In genomic region chr17:65635715-65636360, GRCm38 (mm10) we compare ENCODE assay signal across 21 mouse cellular contexts. TPM values are rescaled to one million over a fixed set of nuclear protein-coding genes. Genes with fewer than 3 reads are reported as not detected.
DNase-seq lines count a peak whose midpoint lies in the region; ATAC-seq and TF ChIP-seq lines count a peak whose summit lies in the region.
"Had no signal": no experiment of that assay in that cellular context is flagged by ENCODE, and none has a peak within 500 bp of the region (broad histone marks: within the 10 kb centered on the region; RNA-seq: fewer than 3 reads in every experiment).

No protein-coding gene starts in this region.

- peaks cover 13% of the 10 kb centered on the region for H3K4me1 ChIP-seq in heart, embryonic 13.5 days
- 0 out of 2 replicates have a peak, but pooled peaks cover 8% of the 10 kb centered on the region for H3K4me1 ChIP-seq in heart, embryonic 12.5 days (replicated peaks)
- H3K4me1 ChIP-seq: hindbrain, embryonic 10.5 days had no signal

- no peak overlapping the region for H3ac ChIP-seq in C2C12 (ENCODE audit: control insufficient read depth, insufficient read length, low read depth)

- H3K9ac ChIP-seq in heart, embryonic 13.5 days, result no peak overlapping the region
- H3K9ac ChIP-seq in heart, embryonic 12.5 days, result no peak overlapping the region

- DNase-seq in 416B (ENCODE audit: low read depth), result peak; percentile 51
- no peak for DNase-seq in thymus, postnatal 25 days
- DNase-seq in retina, postnatal 1 day, result no peak
- DNase-seq: cerebellum, adult 11 months; cerebellum, postnatal 36 days; kidney, adult 8-10 months; lung, adult 2 months; lung, postnatal 36 days; midbrain, embryonic 14.5 days; right cerebral cortex, postnatal 14 days; thymus, postnatal 36 days had no signal

- H3K36me3 ChIP-seq in heart, embryonic 13.5 days, result no peaks in the 10 kb centered on the region
- H3K36me3 ChIP-seq in heart, embryonic 12.5 days, result no peaks in the 10 kb centered on the region
- no peaks in the 10 kb centered on the region for H3K36me3 ChIP-seq in C2C12 (ENCODE audit: control insufficient read depth, insufficient read depth)
- H3K36me3 ChIP-seq: hindbrain, embryonic 10.5 days had no signal

- no peaks in the 10 kb centered on the region for H3K79me3 ChIP-seq in C2C12 (ENCODE audit: low read depth)

- ATAC-seq in heart, embryonic 13.5 days (ENCODE audit: extremely low read depth, insufficient number of reproducible peaks, low FRiP score, low TSS enrichment), result no peak
- no peak for ATAC-seq in heart, embryonic 12.5 days (ENCODE audit: insufficient number of reproducible peaks, low FRiP score)
- peak; percentile 96 to 97 for ATAC-seq in hematopoietic stem cell, adult 5-6 weeks (replicated peaks in 1 of 2; ENCODE audit: insufficient read depth in 1 of 2, low FRiP score in 2 of 2, low TSS enrichment in 1 of 2, low read depth in 1 of 2, poor library complexity in 2 of 2, severe bottlenecking in 2 of 2)
- ATAC-seq: forebrain, embryonic 16.5 days had no signal

- H3K9me3 ChIP-seq in heart, embryonic 13.5 days, result no peaks in the 10 kb centered on the region
- no peaks in the 10 kb centered on the region for H3K9me3 ChIP-seq in heart, embryonic 12.5 days (replicated peaks)
- H3K9me3 ChIP-seq: hindbrain, embryonic 10.5 days had no signal

- H3K27me3 ChIP-seq in heart, embryonic 13.5 days (replicated peaks), result no peaks in the 10 kb centered on the region
- H3K27me3 ChIP-seq in heart, embryonic 12.5 days (replicated peaks), result no peaks in the 10 kb centered on the region
- H3K27me3 ChIP-seq in C2C12 (ENCODE audit: control insufficient read depth, insufficient read depth, insufficient read length), result no peaks in the 10 kb centered on the region

- TF ChIP-seq CTCF in C2C12 (IDR thresholded peaks at IDR 0.05; ENCODE audit: control insufficient read depth, insufficient read depth, insufficient read length), result no peak

- H3K4me2 ChIP-seq in heart, embryonic 13.5 days, result peak overlapping the region; percentile 22; the same call in 1 of the 2 replicates
- H3K4me2 ChIP-seq in heart, embryonic 12.5 days, result no peak overlapping the region

- no peak overlapping the region for H3K4me3 ChIP-seq in heart, embryonic 13.5 days
- H3K4me3 ChIP-seq in heart, embryonic 12.5 days, result no peak overlapping the region
- no peak overlapping the region for H3K4me3 ChIP-seq in C2C12 (ENCODE audit: insufficient read depth, poor library complexity, severe bottlenecking)
- H3K4me3 ChIP-seq: hindbrain, embryonic 10.5 days had no signal

- no peaks in the 10 kb centered on the region for H3K79me2 ChIP-seq in C2C12 (ENCODE audit: control insufficient read depth, insufficient read depth)

- WGBS in heart, embryonic 13.5 days, result 50% methylated on average over 14 of the region's 14 CpGs
- 57% methylated on average over 14 of the region's 14 CpGs for WGBS in heart, embryonic 12.5 days

- no peak overlapping the region for H3K27ac ChIP-seq in heart, embryonic 13.5 days (replicated peaks)
- H3K27ac ChIP-seq in heart, embryonic 12.5 days (ENCODE audit: poor library complexity, severe bottlenecking), result no peak overlapping the region
- H3K27ac ChIP-seq: hindbrain, embryonic 10.5 days had no signal

TF ChIP-seq in C2C12, 6 proteins besides CTCF, POLR2A, EP300 and RAD21:
- TF ChIP-seq MYOD1 (IDR thresholded peaks at IDR 0.05; ENCODE audit: control insufficient read depth, insufficient read length, low read depth), result peak; percentile 92
- TF ChIP-seq FOSL1 (IDR thresholded peaks at IDR 0.05; ENCODE audit: insufficient read depth, low read length, poor library complexity, severe bottlenecking), result no peak
- peak; percentile 21 for TF ChIP-seq MAX (IDR thresholded peaks at IDR 0.05)
- peak; percentile 74 for TF ChIP-seq CEBPB (IDR thresholded peaks at IDR 0.05; ENCODE audit: low read depth)
- no peak for TF ChIP-seq USF1 (IDR thresholded peaks at IDR 0.05; ENCODE audit: low read depth)
- no peak for TF ChIP-seq MYOG (IDR thresholded peaks at IDR 0.05; ENCODE audit: control insufficient read depth, extremely low read depth, insufficient read length)

RNA-seq across cellular contexts. Expression of gene Txndc2, which starts 6.1 kb away (rescaled TPM):
- 0.10 TPM in 1 of 2 replicates, not detected in the other for polyA plus RNA-seq in heart, embryonic 13.5 days (2015; fragmentation: Nextera tagmentation; extraction: Ambion mirVana)
- polyA plus RNA-seq in heart, embryonic 12.5 days (2016; fragmentation: Nextera tagmentation; extraction: Ambion mirVana), result 0.10 TPM in 1 of 2 replicates, not detected in the other
- polyA plus RNA-seq in C2C12 (2012; fragmentation: generic; extraction: Trizol), result 0.12 TPM
- total RNA-seq in hematopoietic stem cell, adult 5-6 weeks (2017), result not detected in 2 replicates
- total RNA-seq: heart, adult 18-20 months; layer of hippocampus, adult 18-20 months; liver, adult 2 months had no signal
- polyA plus RNA-seq: liver, adult 2 months; stomach, embryonic 16.5 days had no signal

RNA-seq across cellular contexts. Expression of gene Vapa, which starts 22.5 kb away (rescaled TPM):
- 132 and 153 TPM in 2 replicates for polyA plus RNA-seq in heart, embryonic 13.5 days (2015; fragmentation: Nextera tagmentation; extraction: Ambion mirVana)
- polyA plus RNA-seq in heart, embryonic 12.5 days (2016; fragmentation: Nextera tagmentation; extraction: Ambion mirVana), result 186 and 190 TPM in 2 replicates
- 58.3 TPM for polyA plus RNA-seq in C2C12 (2012; fragmentation: generic; extraction: Trizol)
- 69.5 and 113 TPM in 2 replicates for total RNA-seq in hematopoietic stem cell, adult 5-6 weeks (2017)

Comparison
In these comparisons a context has a peak if more than half of its experiments do, and no peak if none do; other contexts are left out.
1. ATAC-seq: peak in hematopoietic stem cell, adult 5-6 weeks (2 of 2); none in heart, embryonic 13.5 days (single experiment) and heart, embryonic 12.5 days (single experiment).